Mouse (Mus musculus) testis, adult 2 months (tissue): Measurements from ENCODE around the gene Mymx.

Experiments used
- CTCF ChIP-seq: fragments of 200-500 bp; IDR thresholded peaks from 2 replicates; pipeline ENCODE4 v1.5.1; 2012; ENCODE audit warnings: low read depth, mild to moderate bottlenecking, inconsistent platforms, low read length, moderate library complexity; ENCODE audit not compliant: control insufficient read depth, insufficient read depth, insufficient replicate concordance
- POLR2A ChIP-seq: fragments of 200-500 bp; IDR thresholded peaks from 2 replicates; pipeline ENCODE4 v1.6.1; 2012; ENCODE audit warnings: low read depth, mild to moderate bottlenecking, inconsistent platforms, low read length, moderate library complexity; ENCODE audit not compliant: control insufficient read depth

DNA sequence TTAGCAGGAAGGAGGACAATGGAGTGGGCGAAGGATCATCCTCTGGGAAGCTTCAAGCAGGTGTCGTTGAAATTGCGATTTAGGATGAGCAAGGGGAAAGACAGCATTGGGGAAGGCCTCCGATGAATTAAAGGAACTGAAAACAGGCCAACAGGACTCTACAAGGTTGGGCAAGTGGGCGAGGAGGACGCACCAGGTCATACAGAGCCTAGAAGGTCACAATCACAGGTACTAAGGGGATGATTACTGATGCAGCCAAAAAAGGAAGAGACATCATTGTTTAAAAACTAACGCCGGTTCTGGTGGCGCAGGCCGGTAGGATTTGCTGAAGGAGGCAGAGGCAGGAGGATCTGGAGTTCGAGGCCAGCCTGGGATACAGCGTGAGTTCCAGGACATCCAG lies 38.7 kb downstream of the Mymx start:
- TF ChIP-seq CTCF (no peak), POLR2A (no peak)
